Mouse (Mus musculus): ENCODE data around the gene Vat1. TPM values are rescaled to one million over a fixed set of nuclear protein-coding genes. Genes with fewer than 3 reads are reported as not detected.
"Not testable (repeated sequence)": the region's sequence is repeated elsewhere in the genome, so short reads cannot be mapped to it uniquely, and the experiment has no call there.

The Vat1 gene
- polyA plus RNA-seq, 1 experiment, result 283 TPM

GRCm38 (mm10) chr11:101451536-101451935, 14.5 kb downstream of the Vat1 start:
- no peaks in the 10 kb centered on the region for H3K36me3 ChIP-seq (ENCODE audit: control insufficient read depth, insufficient read depth)
- no peaks in the 10 kb centered on the region for H3K79me2 ChIP-seq (ENCODE audit: control insufficient read depth, insufficient read depth)
- no peak overlapping the region for H3K4me2 ChIP-seq (ENCODE audit: low read depth)
- no peak overlapping the region for H3K4me3 ChIP-seq
- TF ChIP-seq REST (IDR thresholded peaks at IDR 0.05; ENCODE audit: insufficient read depth, insufficient read length) (no peak), E2F4 (IDR thresholded peaks at IDR 0.05; ENCODE audit: insufficient read depth) (no peak), CEBPB (IDR thresholded peaks at IDR 0.05; ENCODE audit: insufficient read depth, poor library complexity, severe bottlenecking) (no peak), MYOD1 (IDR thresholded peaks at IDR 0.05; ENCODE audit: control insufficient read depth in 1 of 3, insufficient read length in 2 of 3, low read depth in 2 of 3) (no peak), TCF3 (IDR thresholded peaks at IDR 0.05; ENCODE audit: insufficient read length, low read depth) (no peak), TCF12 (IDR thresholded peaks at IDR 0.05; ENCODE audit: insufficient read depth, poor library complexity, severe bottlenecking) (no peak), SRF (IDR thresholded peaks at IDR 0.05; ENCODE audit: control insufficient read depth, insufficient read length, low read depth) (no peak), POLR2AphosphoS2 (IDR thresholded peaks at IDR 0.05; ENCODE audit: insufficient read length, low read depth) (no peak), MAX (IDR thresholded peaks at IDR 0.05; ENCODE audit: low read depth) (no peak), POLR2A (IDR thresholded peaks at IDR 0.05; ENCODE audit: insufficient read length, low read depth) (no peak), MYOG (IDR thresholded peaks at IDR 0.05; ENCODE audit: control insufficient read depth in 1 of 3, insufficient read depth in 1 of 3, insufficient read length in 2 of 3, low read depth in 2 of 3) (no peak), USF1 (IDR thresholded peaks at IDR 0.05; ENCODE audit: low read depth) (no peak)
- H3ac ChIP-seq (ENCODE audit: control insufficient read depth, insufficient read length), result no peak overlapping the region
- no peaks in the 10 kb centered on the region for H3K27me3 ChIP-seq (ENCODE audit: control insufficient read depth, insufficient read depth, insufficient read length)

- H3K4me3 ChIP-seq, result no peak overlapping the region
- no peak overlapping the region for H3K4me2 ChIP-seq (ENCODE audit: low read depth)
- peaks cover 6% of the 10 kb centered on the region for H3K36me3 ChIP-seq (ENCODE audit: control insufficient read depth, insufficient read depth)
- no peak for TF ChIP-seq POLR2AphosphoS2 (IDR thresholded peaks at IDR 0.05; ENCODE audit: insufficient read length, low read depth)
- TF ChIP-seq E2F4 (IDR thresholded peaks at IDR 0.05; ENCODE audit: insufficient read depth), result no peak
- no peak for TF ChIP-seq SRF (IDR thresholded peaks at IDR 0.05; ENCODE audit: control insufficient read depth, insufficient read length, low read depth)
- no peak for TF ChIP-seq MAX (IDR thresholded peaks at IDR 0.05; ENCODE audit: low read depth)
- TF ChIP-seq POLR2A (IDR thresholded peaks at IDR 0.05; ENCODE audit: insufficient read length, low read depth), result no peak
- TF ChIP-seq USF1 (IDR thresholded peaks at IDR 0.05; ENCODE audit: low read depth), result no peak
- TF ChIP-seq TCF3 (IDR thresholded peaks at IDR 0.05; ENCODE audit: insufficient read length, low read depth), result no peak
- TF ChIP-seq MYOD1 (IDR thresholded peaks at IDR 0.05; ENCODE audit: control insufficient read depth in 1 of 3, insufficient read length in 2 of 3, low read depth in 2 of 3), result no peak
- TF ChIP-seq CEBPB (IDR thresholded peaks at IDR 0.05; ENCODE audit: insufficient read depth, poor library complexity, severe bottlenecking), result no peak
- no peak for TF ChIP-seq MYOG (IDR thresholded peaks at IDR 0.05; ENCODE audit: control insufficient read depth in 1 of 3, insufficient read depth in 1 of 3, insufficient read length in 2 of 3, low read depth in 2 of 3)
- no peak overlapping the region for H3ac ChIP-seq (ENCODE audit: control insufficient read depth, insufficient read length)
- H3K79me2 ChIP-seq (ENCODE audit: control insufficient read depth, insufficient read depth), result no peaks in the 10 kb centered on the region
- no peaks in the 10 kb centered on the region for H3K27me3 ChIP-seq (ENCODE audit: control insufficient read depth, insufficient read depth, insufficient read length)
Observed at GRCm38 (mm10) chr11:101450394-101450793, 15.6 kb downstream of the Vat1 start.

GRCm38 (mm10) chr11:101449596-101449995, 16.4 kb downstream of the Vat1 start:
- H3K4me2 ChIP-seq (ENCODE audit: low read depth), result peak overlapping the region; percentile 73
- H3ac ChIP-seq (ENCODE audit: control insufficient read depth, insufficient read length); H3K4me3 ChIP-seq; H3K79me2 ChIP-seq (ENCODE audit: control insufficient read depth, insufficient read depth); H3K27me3 ChIP-seq (ENCODE audit: control insufficient read depth, insufficient read depth, insufficient read length): not testable (repeated sequence)
- H3K36me3 ChIP-seq (ENCODE audit: control insufficient read depth, insufficient read depth), result peaks cover 14% of the 10 kb centered on the region

- H3K79me2 ChIP-seq (ENCODE audit: control insufficient read depth, insufficient read depth), result peaks cover 11% of the 10 kb centered on the region
- H3K4me2 ChIP-seq (ENCODE audit: low read depth), result peak overlapping the region; percentile 73
- peaks cover 21% of the 10 kb centered on the region for H3K36me3 ChIP-seq (ENCODE audit: control insufficient read depth, insufficient read depth)
- H3K27me3 ChIP-seq (ENCODE audit: control insufficient read depth, insufficient read depth, insufficient read length), result no peaks in the 10 kb centered on the region
- H3ac ChIP-seq (ENCODE audit: control insufficient read depth, insufficient read length), result peak overlapping the region; percentile 3
- H3K4me3 ChIP-seq, result peak overlapping the region; percentile 34
- TF ChIP-seq SRF (IDR thresholded peaks at IDR 0.05; ENCODE audit: control insufficient read depth, insufficient read length, low read depth) (no peak), POLR2A (IDR thresholded peaks at IDR 0.05; ENCODE audit: insufficient read length, low read depth) (no peak), MYOG (IDR thresholded peaks at IDR 0.05; ENCODE audit: control insufficient read depth in 1 of 3, insufficient read depth in 1 of 3, insufficient read length in 2 of 3, low read depth in 2 of 3) (no peak), CEBPB (IDR thresholded peaks at IDR 0.05; ENCODE audit: insufficient read depth, poor library complexity, severe bottlenecking) (no peak), TCF3 (IDR thresholded peaks at IDR 0.05; ENCODE audit: insufficient read length, low read depth) (no peak), TCF12 (IDR thresholded peaks at IDR 0.05; ENCODE audit: insufficient read depth, poor library complexity, severe bottlenecking) (no peak), USF1 (IDR thresholded peaks at IDR 0.05; ENCODE audit: low read depth) (no peak), POLR2AphosphoS2 (IDR thresholded peaks at IDR 0.05; ENCODE audit: insufficient read length, low read depth) (no peak), MYOD1 (IDR thresholded peaks at IDR 0.05; ENCODE audit: control insufficient read depth in 1 of 3, insufficient read length in 2 of 3, low read depth in 2 of 3) (no peak), REST (IDR thresholded peaks at IDR 0.05; ENCODE audit: insufficient read depth, insufficient read length) (no peak), E2F4 (IDR thresholded peaks at IDR 0.05; ENCODE audit: insufficient read depth) (no peak), MAX (IDR thresholded peaks at IDR 0.05; ENCODE audit: low read depth) (no peak)
Observed at GRCm38 (mm10) chr11:101448899-101449298, 17.1 kb downstream of the Vat1 start.

DNA sequence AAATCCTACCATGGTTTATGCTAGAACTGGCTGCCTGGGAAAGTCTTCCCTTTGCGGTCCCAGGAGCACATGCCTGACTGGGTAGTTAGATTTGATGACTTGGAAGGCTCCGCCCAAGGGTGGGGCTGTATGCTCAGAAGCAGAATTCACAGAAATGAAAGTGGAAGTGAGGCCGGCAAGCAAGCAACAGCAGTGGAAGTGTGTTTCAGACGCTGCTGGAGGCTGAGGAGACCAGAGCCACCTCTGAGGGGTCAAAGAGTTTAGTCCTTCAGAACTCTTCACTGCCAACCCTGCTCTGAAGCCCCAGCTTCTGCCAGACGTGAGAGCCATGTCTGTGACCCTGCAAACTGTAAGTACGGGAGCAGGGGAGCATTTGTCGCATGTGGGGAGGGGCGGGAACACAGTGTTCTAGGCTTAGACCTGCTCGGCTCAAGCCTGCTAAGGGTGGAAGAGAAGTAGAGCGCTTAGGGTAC, 17.7 kb downstream of the Vat1 start, which contains the start of gene Ifi35:
Gene Ifi35 (plus strand): TSS at position 134 of the 473 bp plus-strand sequence.
- TF ChIP-seq TCF3 (IDR thresholded peaks at IDR 0.05; ENCODE audit: insufficient read length, low read depth) (no peak), MYOD1 (IDR thresholded peaks at IDR 0.05; ENCODE audit: control insufficient read depth in 1 of 3, insufficient read length in 2 of 3, low read depth in 2 of 3) (no peak), MYOG (IDR thresholded peaks at IDR 0.05; ENCODE audit: control insufficient read depth in 1 of 3, insufficient read depth in 1 of 3, insufficient read length in 2 of 3, low read depth in 2 of 3) (no peak), USF1 (IDR thresholded peaks at IDR 0.05; ENCODE audit: low read depth) (no peak), TCF12 (IDR thresholded peaks at IDR 0.05; ENCODE audit: insufficient read depth, poor library complexity, severe bottlenecking) (no peak), E2F4 (IDR thresholded peaks at IDR 0.05; ENCODE audit: insufficient read depth) (no peak), REST (IDR thresholded peaks at IDR 0.05; ENCODE audit: insufficient read depth, insufficient read length) (no peak), MAX (IDR thresholded peaks at IDR 0.05; ENCODE audit: low read depth) (no peak), SRF (IDR thresholded peaks at IDR 0.05; ENCODE audit: control insufficient read depth, insufficient read length, low read depth) (peak; percentile 32), POLR2A (IDR thresholded peaks at IDR 0.05; ENCODE audit: insufficient read length, low read depth) (peak; percentile 75), POLR2AphosphoS2 (IDR thresholded peaks at IDR 0.05; ENCODE audit: insufficient read length, low read depth) (peak; percentile 74), CEBPB (IDR thresholded peaks at IDR 0.05; ENCODE audit: insufficient read depth, poor library complexity, severe bottlenecking) (no peak)
- no peaks in the 10 kb centered on the region for H3K27me3 ChIP-seq (ENCODE audit: control insufficient read depth, insufficient read depth, insufficient read length)
- peaks cover 27% of the 10 kb centered on the region for H3K36me3 ChIP-seq (ENCODE audit: control insufficient read depth, insufficient read depth)
- H3K4me3 ChIP-seq, result peak within 1 kb of the TSS; percentile 34
- peaks cover 16% of the 10 kb centered on the region for H3K79me2 ChIP-seq (ENCODE audit: control insufficient read depth, insufficient read depth)
- H3K4me2 ChIP-seq (ENCODE audit: low read depth), result peak within 1 kb of the TSS; percentile 73
- peak within 1 kb of the TSS; percentile 3 for H3ac ChIP-seq (ENCODE audit: control insufficient read depth, insufficient read length)

All from myocyte (in vitro differentiated cells).